Comparison of ENCODE assay signal across 8 mouse cellular contexts in the genomic region with DNA sequence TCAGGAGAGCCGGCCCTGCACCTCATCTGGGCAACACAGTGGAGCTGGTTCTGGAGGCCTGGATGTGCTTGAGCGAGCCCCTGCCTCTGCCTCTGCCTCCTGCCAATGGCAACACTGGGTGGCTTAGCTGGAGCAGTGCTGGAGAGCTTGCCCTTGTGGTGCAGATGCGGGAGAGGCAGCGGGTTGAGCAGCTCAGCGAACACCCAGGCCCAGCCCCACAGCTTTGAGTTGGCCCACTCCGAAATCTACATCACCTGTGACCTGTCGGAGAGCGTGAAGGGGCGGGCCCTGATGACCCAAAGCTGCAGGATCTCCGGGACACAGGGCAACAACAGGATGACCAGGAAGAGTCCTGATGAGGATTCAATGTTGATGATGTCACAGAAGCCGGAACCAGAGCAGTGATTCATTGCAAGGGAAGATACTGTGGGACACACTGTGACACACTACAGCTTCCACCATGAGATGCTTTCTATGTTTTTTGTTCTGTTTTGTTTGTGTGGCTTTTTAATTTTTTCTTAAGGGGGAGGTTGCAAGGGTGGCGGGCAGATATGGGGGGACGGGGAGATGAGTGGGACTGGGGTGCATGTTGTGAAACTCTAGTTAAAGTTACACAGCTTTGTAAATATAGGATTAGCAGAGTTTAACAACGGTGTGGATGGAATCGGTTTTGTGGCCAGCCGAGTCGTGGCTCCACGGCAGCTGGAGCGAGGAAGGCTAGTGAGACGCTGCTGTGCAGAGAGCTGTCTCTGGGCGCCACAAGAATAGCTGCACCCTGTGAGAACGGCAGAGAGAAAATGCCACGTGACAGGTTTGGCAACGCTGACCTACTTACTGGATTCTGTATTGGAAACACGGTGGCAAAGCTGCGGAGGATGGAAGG. TPM values are rescaled to one million over a fixed set of nuclear protein-coding genes. Genes with fewer than 3 reads are reported as not detected.
DNase-seq lines count a peak whose midpoint lies in the region; ATAC-seq and TF ChIP-seq lines count a peak whose summit lies in the region.

No protein-coding gene starts in this region.

- H3K27ac ChIP-seq in heart, embryonic 12.5 days (ENCODE audit: poor library complexity, severe bottlenecking): no peak overlapping the region
- H3K27ac ChIP-seq in midbrain, postnatal 0 days (ENCODE audit: low read depth, low read length): peak overlapping the region; percentile 84

- no peak for ATAC-seq in heart, embryonic 12.5 days (ENCODE audit: insufficient number of reproducible peaks, low FRiP score)
- peak; percentile 84 for ATAC-seq in midbrain, postnatal 0 days (ENCODE audit: low FRiP score)
- ATAC-seq in inflammation-experienced regulatory T-cells, adult 6 months: no peak
- ATAC-seq in CD4-positive, CD25-positive, alpha-beta regulatory T cell, adult 4 months: no peak

- no peaks in the 10 kb centered on the region for H3K36me3 ChIP-seq in heart, embryonic 12.5 days
- H3K36me3 ChIP-seq in midbrain, postnatal 0 days (ENCODE audit: insufficient read depth, low read length): no peaks in the 10 kb centered on the region

- H3K4me2 ChIP-seq in heart, embryonic 12.5 days: peak overlapping the region; percentile 17
- peak overlapping the region; percentile 39 for H3K4me2 ChIP-seq in midbrain, postnatal 0 days (ENCODE audit: low read depth, low read length, poor library complexity, severe bottlenecking)

- intact Hi-C loops in heart, postnatal 25 days (cut with DNase I): no loop called here
- intact Hi-C loops in heart, postnatal 10 days (cut with DNase I): no loop called here

- H3K9me3 ChIP-seq in heart, embryonic 12.5 days (replicated peaks): no peaks in the 10 kb centered on the region
- no peaks in the 10 kb centered on the region for H3K9me3 ChIP-seq in midbrain, postnatal 0 days (ENCODE audit: low read length)

- 61% methylated on average over 26 of the region's 26 CpGs for WGBS in heart, embryonic 12.5 days
- 45% methylated on average over 26 of the region's 26 CpGs for WGBS in midbrain, postnatal 0 days

- TF ChIP-seq CTCF in midbrain, postnatal 0 days (IDR thresholded peaks at IDR 0.05): no peak

- DNase-seq in heart, postnatal 25 days (ENCODE audit: low spot score): no peak
- peak; percentile 66 to 74 for DNase-seq in cerebellum, adult 18-20 months
- DNase-seq in heart, postnatal 10 days: peak; percentile 27 to 37
- peak; percentile 45 to 83 for DNase-seq in left cerebral cortex, adult 8-10 months (ENCODE audit: low spot score in 2 of 2)
- peak; percentile 76 for DNase-seq in midbrain, postnatal 0 days (ENCODE audit: low spot score)

- H3K4me1 ChIP-seq in heart, embryonic 12.5 days (replicated peaks): peaks cover 29% of the 10 kb centered on the region
- peaks cover 9% of the 10 kb centered on the region; the same call in 1 of the 2 replicates for H3K4me1 ChIP-seq in midbrain, postnatal 0 days (ENCODE audit: insufficient read depth, low read length)

- no peaks in the 10 kb centered on the region for H3K27me3 ChIP-seq in heart, embryonic 12.5 days (replicated peaks)
- no peaks in the 10 kb centered on the region for H3K27me3 ChIP-seq in midbrain, postnatal 0 days (ENCODE audit: insufficient read depth, low read length)

- no peak overlapping the region for H3K4me3 ChIP-seq in heart, embryonic 12.5 days
- no peak overlapping the region for H3K4me3 ChIP-seq in midbrain, postnatal 0 days (ENCODE audit: low read depth, low read length)

- H3K9ac ChIP-seq in heart, embryonic 12.5 days: no peak overlapping the region
- peak overlapping the region; percentile 39 for H3K9ac ChIP-seq in midbrain, postnatal 0 days (replicated peaks; ENCODE audit: low read length, poor library complexity, severe bottlenecking)

RNA-seq across cellular contexts. Expression of a gene that starts 24.2 kb away (rescaled TPM):
- 7.9 and 8.4 TPM in 2 replicates for polyA plus RNA-seq in heart, embryonic 12.5 days (2016; fragmentation: Nextera tagmentation; extraction: Ambion mirVana)
- total RNA-seq in heart, postnatal 25 days (2021): 1 to 10 TPM; 2.1 TPM
- 1 to 10 TPM; 2.6 to 3.0 TPM for total RNA-seq in heart, postnatal 10 days (2021)
- 10 to 100 TPM; 20.5 to 23.6 (median 22.8) TPM for total RNA-seq in left cerebral cortex, adult 8-10 months (2022)
- total RNA-seq in midbrain, postnatal 0 days (2014; rRNA removed): 17.0 and 18.5 TPM in 2 replicates
- polyA plus RNA-seq in midbrain, postnatal 0 days (2015; fragmentation: Nextera tagmentation; extraction: Ambion mirVana): 7.6 and 9.2 TPM in 2 replicates
- polyA plus RNA-seq in inflammation-experienced regulatory T-cells, adult 6 months (2017; shearing (Covaris generic)): 1 to 10 TPM; 2.0 to 6.5 (median 3.3) TPM
- 1 to 10 TPM; 2.7 to 4.9 TPM for polyA plus RNA-seq in CD4-positive, CD25-positive, alpha-beta regulatory T cell, adult 4 months (2017; shearing (Covaris generic))
